Mouse (Mus musculus) adrenal gland, postnatal 10 days (tissue): Measurements from ENCODE around the gene Akt1. TPM values are rescaled to one million over a fixed set of nuclear protein-coding genes. Genes with fewer than 3 reads are reported as not detected.

Source experiments
- DNase-seq: peaks from one replicate; pipeline ENCODE4 v3.0.0; 2021; ENCODE audit warnings: mixed read lengths
- total RNA-seq, 2 experiments: library from RNA; stranded (reverse); gene quantifications; 2 replicates each; pipeline ENCODE4 v1.2.3; 2021

Gene Akt1
- total RNA-seq, 2 experiments from 2014 or later = 210 to 252 TPM

DNA sequence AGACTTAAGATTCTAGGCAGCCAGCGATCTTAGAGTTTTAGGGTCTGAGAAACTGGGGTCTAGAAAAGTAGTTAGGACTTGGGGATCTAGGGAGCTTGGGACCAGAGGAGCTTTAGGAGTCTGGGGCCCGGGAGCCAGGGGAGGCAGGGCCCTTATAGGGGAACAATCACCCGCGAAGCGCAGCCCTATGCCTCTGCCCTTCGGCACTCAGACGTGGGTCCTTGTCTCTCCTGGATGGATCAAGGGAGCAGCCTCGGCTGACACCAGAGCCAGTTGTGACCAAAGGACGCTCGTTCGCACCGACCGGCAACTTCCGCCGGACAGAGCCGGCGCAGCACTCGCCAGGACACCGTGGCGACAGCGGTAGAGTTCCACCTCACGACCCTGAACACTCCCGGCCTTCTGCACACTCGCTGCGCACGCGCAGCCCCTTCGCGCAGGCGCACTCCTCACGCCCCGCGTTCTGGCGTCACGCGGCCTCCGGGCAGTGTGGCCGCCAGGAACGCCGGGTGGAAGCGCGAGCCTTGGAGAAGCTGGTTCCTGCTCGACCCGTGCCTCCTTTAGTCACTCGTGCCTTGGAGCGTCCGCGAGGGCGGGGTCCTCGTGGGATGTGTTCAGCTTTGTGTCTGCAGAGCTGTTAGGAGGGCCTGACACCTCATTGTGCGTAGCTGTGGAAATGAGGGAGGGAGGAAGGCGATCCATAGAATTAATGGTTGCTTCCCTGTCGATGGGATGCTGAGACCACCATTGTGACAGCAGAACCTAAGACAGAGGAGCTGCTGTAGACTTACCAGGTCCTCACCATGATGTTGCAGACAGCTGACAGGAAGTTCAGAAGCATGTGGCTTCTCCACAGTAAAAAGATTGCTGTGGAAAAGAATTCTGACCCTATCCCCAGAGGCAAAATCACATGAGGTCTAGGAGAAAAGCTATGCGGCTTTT is 18.8 kb upstream of the Akt1 start:
- peak; percentile 98 for DNase-seq

GRCm38 (mm10) chr12:112688458-112688857 is 13.8 kb upstream of the Akt1 start:
- no peak for DNase-seq

- no peak for DNase-seq
These were observed 8.7 kb upstream of the Akt1 start for GRCm38 (mm10) chr12:112683351-112683750.

DNA sequence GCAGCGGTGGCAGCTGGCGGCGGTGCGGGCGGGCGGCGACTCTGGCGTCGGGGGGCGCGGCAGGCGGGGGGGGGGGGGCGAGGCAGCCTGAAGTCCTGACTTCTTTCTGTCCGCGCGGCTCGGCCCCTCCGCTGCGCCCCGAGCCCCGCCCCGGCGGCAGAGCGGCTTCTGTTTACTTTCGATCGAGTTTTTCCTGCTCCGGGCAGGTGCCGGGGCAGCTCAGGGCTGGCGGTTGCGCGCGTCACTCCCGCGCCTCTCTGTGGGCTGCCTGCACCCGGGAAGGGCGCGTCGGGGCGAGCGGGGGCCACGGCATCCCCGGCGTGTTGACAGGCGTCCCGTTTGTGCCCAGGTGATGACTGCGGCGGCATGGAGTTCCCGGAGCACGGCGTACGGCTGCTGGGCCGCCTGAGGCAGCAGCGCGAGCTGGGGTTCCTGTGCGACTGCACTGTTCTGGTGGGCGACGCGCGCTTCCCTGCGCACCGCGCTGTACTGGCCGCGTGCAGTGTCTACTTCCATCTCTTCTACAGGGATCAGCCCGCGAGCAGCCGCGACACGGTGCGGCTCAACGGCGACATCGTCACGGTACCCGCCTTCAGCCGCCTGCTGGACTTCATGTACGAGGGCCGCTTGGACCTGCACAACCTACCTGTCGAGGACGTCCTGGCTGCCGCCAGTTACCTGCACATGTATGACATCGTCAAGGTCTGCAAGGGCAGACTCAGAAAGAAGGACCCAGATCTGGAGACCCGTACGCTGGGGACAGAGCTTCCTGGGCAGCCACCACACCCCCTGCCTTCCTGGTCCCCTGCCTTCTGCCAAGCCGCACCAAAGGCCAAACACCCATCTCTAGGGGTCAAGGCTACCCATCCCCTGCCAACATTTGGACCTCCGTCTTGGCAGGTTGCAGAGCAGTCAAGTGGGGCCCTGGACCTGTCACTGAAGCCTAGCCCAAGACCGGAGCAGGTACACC is 4.6 kb upstream of the Akt1 start:
- no peak for DNase-seq

DNA sequence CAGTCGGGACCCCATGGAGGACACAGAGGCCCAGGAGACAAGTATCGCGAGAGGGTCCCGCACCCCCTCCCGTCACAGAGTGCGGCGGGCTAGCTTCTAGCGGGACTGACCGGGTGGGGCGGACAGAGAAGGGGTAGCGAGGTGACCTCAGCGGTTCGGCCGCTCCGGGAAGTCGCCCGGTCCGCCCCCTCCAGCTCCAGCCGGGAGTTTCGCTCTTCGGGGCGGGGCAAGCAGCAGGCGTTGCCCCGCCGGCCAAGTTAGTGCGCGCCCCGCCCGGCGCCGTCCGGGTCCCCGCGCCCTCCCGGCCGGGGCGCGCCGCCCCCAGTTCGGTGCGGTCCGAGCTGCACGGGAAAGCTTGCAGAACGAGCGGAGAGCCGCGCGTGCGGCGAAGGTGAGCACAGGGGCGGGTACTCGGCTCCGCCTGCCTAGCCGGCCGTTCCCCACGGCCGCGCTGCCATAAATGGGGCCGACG is 3.9 kb upstream of the Akt1 start, which contains the start of gene Zbtb42:
Gene Zbtb42 (plus strand): TSS at position 274 of the 472 bp plus-strand sequence.
- peak; percentile 78 for DNase-seq

GRCm38 (mm10) chr12:112677943-112678554 is 3.4 kb upstream of the Akt1 start:
- peak; percentile 5 for DNase-seq

DNA sequence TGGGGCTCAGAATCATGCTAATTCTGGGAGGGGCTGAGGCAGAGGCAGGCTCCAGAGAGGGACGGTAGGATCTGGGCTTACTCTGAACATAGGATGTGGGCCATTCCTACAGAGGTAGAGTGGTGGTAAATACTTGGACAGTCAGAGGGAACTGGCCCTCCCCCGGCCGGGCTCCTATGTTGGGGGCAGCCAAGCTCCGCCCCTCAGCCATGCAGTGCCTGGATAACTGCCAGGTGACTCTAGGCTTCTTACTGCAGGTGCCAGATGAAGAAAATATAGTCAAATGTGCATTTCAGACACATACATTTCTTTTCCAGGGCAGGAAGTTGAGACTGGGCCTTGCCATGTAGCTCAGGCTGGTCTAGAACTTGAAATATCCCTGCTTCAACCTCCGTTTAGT is 2.4 kb upstream of the Akt1 start:
- DNase-seq = peak; percentile 72

- peak; percentile 91 for DNase-seq
These were observed 756 bp upstream of the Akt1 start for GRCm38 (mm10) chr12:112675245-112676035.

DNA sequence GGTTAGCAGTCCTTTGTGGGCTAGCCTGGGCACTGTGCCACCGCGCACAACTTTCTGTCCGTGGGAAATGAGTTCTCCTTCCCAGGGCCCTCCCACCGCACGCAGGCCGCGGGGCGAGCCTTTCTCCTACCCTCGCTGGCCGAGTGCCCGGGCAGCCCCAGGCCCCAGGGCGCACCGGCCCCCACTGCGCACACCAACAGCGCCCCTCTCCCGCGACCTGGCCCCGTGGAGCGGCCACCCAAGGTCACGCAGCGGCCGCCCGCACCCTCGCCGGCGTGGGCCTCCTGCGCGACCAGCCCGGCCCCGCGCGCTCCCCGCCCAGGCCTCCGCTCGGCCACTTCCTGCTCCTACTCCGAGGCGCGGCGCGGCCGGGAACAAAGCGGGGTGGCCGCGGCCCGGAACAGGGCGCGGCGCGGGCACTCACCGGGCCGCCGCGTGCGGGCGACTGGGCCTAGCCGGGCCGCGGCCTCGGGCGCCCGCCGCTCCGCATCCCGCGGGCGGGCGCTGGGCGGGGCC is 1.1 kb downstream of the Akt1 start:
- DNase-seq = peak; percentile 67

DNA sequence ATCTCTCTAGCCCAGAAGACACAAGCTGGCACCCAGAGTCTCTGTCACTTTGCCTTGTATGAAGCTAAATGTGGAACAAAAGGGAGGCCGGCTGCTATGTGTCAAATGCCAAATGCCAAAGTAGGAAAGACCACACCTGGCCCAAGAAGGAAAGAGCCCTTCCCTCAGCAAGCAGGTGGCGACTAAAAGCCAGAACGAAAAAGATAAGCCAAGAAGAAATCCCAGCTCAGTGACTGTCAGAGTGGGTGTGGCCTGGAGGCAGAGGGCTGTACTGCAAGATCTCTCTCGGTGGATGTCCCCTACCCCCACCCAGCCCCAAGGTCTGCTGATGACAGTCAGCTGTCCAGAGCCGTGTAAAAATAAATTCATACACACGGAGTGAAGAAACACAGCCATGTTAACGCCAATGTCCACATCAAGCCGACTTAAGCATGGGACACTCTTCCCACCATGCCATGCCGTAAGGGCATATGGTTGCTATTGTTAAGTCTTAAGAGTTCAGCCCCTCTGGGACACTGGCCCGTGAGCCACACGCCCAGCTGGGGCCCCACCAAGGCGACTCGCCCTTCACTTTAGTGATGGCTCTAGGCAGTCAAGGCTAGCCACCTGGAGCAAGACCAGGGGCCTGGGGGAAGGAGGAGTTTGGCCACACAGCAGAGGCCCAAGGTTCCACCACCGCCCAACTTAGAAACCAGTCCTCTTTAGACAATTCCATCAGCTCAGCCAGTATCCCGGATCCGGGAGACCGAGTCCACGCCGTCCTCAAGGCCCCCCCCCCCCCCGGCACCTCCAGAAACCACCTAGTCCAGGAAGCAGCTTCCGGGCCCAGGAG is 1.7 kb downstream of the Akt1 start:
- DNase-seq = peak; percentile 75

DNA sequence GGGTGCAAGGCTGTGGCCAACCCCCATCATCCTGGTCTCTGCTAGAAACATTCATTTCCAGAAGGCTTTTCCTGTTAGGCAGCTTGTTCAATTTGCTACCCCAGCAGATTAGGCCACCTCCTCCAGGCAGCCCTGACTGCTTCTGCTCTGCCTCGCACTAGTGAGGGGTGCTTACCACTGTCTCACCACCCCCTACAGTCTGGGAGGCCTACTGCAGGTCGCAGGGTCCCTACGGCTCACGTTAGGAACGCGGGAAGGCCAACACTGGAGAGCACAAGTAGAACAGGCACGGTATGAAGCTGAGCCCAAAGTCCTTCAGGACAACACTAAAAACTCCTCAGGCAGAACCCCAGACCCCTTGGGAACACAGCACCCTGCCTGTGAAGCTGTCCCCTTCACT is 2.8 kb downstream of the Akt1 start:
- DNase-seq = peak; percentile 55

- peak; percentile 90 for DNase-seq
These were observed 3.8 kb downstream of the Akt1 start for GRCm38 (mm10) chr12:112670718-112671393.

DNA sequence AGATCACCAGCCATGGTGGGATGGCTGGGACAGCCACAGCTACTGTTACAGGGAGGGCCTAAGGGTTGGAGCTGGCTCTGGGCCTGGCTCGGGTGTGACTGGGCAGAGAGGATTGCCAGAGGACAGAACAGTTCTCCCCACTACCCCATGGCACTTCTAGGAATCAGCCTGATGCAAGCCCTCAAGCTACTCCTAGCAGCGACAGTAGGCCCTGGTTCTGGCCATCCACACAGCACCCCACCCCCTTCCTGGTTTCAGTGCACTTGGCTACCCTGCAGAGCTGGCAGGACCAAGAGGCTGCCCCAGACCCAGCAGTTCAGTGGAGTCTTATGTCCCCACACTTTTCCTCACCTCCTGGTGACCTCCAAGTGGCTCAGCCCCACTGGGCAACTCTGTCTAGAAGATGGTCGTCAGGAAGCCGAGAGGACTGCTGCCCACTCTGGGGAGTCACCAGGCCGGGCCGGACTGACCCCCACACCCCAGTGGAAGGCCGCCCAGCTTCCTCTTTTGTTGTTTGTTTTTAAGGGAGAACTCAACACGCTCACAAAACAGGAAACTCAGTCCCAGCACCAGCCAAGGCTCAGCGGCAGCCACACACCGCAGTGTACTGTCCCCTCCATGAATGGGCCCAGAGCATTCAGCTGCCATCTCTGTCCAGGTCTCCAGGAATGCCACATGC is 6.9 kb downstream of the Akt1 start:
- DNase-seq = peak; percentile 61

GRCm38 (mm10) chr12:112665881-112666544 is 8.7 kb downstream of the Akt1 start:
- no peak for DNase-seq

DNA sequence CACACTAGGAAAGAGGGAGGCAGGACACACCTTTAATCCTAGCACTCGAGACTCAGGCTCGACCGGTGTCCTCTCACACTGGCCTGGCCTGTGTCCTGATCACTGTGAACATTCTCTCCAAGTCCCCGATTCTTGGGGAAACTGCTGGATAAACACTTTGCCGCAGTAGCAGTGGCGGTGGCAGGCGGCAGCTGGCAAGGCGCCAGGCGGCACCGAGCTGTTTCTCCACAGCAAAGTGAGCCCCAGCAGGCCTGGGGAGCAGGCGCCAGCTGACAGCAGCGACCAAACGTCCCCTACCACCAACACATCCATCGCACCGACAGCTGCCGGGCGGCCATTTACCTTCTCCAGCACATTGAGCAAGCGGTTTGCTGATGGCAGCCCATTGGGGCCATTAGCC is 9.2 kb downstream of the Akt1 start:
- peak; percentile 87 for DNase-seq

DNA sequence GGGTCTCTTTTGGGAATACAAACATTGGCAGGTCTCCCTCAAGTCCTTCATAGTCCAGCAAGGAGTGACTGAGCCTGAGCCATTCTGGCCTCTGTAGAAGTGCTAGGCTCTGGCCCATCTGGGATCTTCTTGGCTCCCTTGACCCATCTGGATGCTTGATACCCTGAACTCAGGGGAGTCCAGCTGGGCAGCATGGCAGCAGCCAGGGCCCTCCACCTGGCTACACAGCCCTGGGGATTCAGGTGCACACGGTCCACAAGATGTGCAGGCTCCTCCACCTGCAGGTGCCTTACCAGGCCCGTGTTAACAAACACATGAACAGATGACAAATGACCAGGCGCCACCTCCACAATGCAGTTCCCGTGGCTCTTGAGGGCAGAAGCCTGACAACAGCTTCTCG is 10.0 kb downstream of the Akt1 start:
- no peak for DNase-seq

- no peak for DNase-seq
These were observed 10.6 kb downstream of the Akt1 start for GRCm38 (mm10) chr12:112664124-112664523.

DNA sequence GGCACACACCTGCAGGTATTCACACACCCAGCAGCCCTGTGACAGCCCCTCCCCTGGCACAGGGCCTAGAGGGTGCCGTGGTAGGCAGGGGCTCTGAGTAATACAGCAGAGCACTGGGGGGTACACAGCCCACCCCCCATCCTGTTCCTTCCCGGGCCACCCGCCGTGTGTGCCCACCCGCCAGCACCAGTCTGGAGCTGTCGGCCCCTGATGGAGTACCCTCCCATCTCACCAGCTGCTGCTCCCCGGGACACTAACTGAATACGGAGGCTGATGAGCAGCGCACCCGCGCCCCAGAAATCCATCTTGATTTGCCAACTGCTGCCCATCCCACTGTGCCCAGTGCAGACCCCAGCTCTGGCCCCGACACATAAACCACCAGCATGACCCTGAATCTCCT is 11.0 kb downstream of the Akt1 start:
- no peak for DNase-seq
